Mouse (Mus musculus) C2C12 (cell line): ENCODE results near the gene Fchsd2. TPM values are rescaled to one million over a fixed set of nuclear protein-coding genes. Genes with fewer than 3 reads are reported as not detected.

Experiments used
- H3K27me3 ChIP-seq: one replicate; pipeline ENCODE4 v1.6.1; 2011; ENCODE audit not compliant: control insufficient read depth, insufficient read depth, insufficient read length
- H3K36me3 ChIP-seq: one replicate; pipeline ENCODE4 v1.6.1; 2011; ENCODE audit not compliant: control insufficient read depth, insufficient read depth
- H3K4me3 ChIP-seq: one replicate; pipeline ENCODE4 v1.5.1; 2011; ENCODE audit warnings: mild to moderate bottlenecking, control low read depth; ENCODE audit not compliant: poor library complexity, insufficient read depth, severe bottlenecking
- H3K79me2 ChIP-seq: one replicate; pipeline ENCODE4 v1.6.1; 2011; ENCODE audit not compliant: control insufficient read depth, insufficient read depth
- H3K79me3 ChIP-seq: one replicate; pipeline ENCODE4 v1.6.1; 2011; ENCODE audit warnings: low read depth, control low read depth
- H3ac ChIP-seq: one replicate; pipeline ENCODE3; 2011; ENCODE audit warnings: low read depth; ENCODE audit not compliant: control insufficient read depth, insufficient read length
- CEBPB ChIP-seq: IDR thresholded peaks from one replicate; pipeline ENCODE4 v1.6.1; 2011; ENCODE audit warnings: low read depth, mild to moderate bottlenecking, control low read depth, moderate library complexity
- CTCF ChIP-seq: IDR thresholded peaks from one replicate; pipeline ENCODE4 v1.5.1; 2011; ENCODE audit not compliant: control insufficient read depth, insufficient read depth, insufficient read length
- FOSL1 ChIP-seq: IDR thresholded peaks from one replicate; pipeline ENCODE4 v1.8.0; 2011; ENCODE audit warnings: mild to moderate bottlenecking, low read length; ENCODE audit not compliant: poor library complexity, insufficient read depth, severe bottlenecking
- MAX ChIP-seq: IDR thresholded peaks from one replicate; pipeline ENCODE4 v1.6.1; 2011; ENCODE audit warnings: mild to moderate bottlenecking, control low read depth
- MYOD1 ChIP-seq: IDR thresholded peaks from one replicate; pipeline ENCODE4 v1.6.1; 2011; ENCODE audit warnings: low read depth; ENCODE audit not compliant: control insufficient read depth, insufficient read length
- MYOG ChIP-seq: IDR thresholded peaks from one replicate; pipeline ENCODE4 v1.6.1; 2011; ENCODE audit not compliant: control insufficient read depth, insufficient read length; ENCODE audit errors: extremely low read depth
- USF1 ChIP-seq: IDR thresholded peaks from one replicate; pipeline ENCODE4 v1.6.1; 2011; ENCODE audit warnings: low read depth, mild to moderate bottlenecking, control low read depth, moderate library complexity
- polyA plus RNA-seq: library from polyadenylated mRNA; unstranded; fragments of >200 nt; fragmentation: generic; extraction: Trizol; gene quantifications from one replicate; pipeline ENCODE4 v1.2.1, GENCODE M21; 2012; ENCODE audit warnings: missing spikeins

Fchsd2 gene
- polyA plus RNA-seq, 1 experiment = 2.4 TPM

GRCm38 (mm10) chr7:101290401-101290800, 197.7 kb downstream of the Fchsd2 start:
- Histone ChIP-seq H3K79me2 (no peaks in the 10 kb centered on the region), H3K27me3 (no peaks in the 10 kb centered on the region), H3K4me3 (no peak overlapping the region), H3K36me3 (peaks cover 11% of the 10 kb centered on the region), H3K79me3 (no peaks in the 10 kb centered on the region), H3ac (no peak overlapping the region)
- TF ChIP-seq CTCF (no peak), MAX (no peak), MYOD1 (no peak)

GRCm38 (mm10) chr7:101291211-101291610, 198.5 kb downstream of the Fchsd2 start:
- TF ChIP-seq MYOD1 (no peak), USF1 (no peak), MYOG (no peak), CEBPB (no peak), MAX (no peak), FOSL1 (no peak), CTCF (no peak)
- Histone ChIP-seq H3K79me3 (no peaks in the 10 kb centered on the region), H3ac (no peak overlapping the region), H3K27me3 (no peaks in the 10 kb centered on the region), H3K36me3 (peaks cover 15% of the 10 kb centered on the region), H3K4me3 (no peak overlapping the region), H3K79me2 (no peaks in the 10 kb centered on the region)

- no peaks in the 10 kb centered on the region for H3K79me3 ChIP-seq
- no peaks in the 10 kb centered on the region for H3K79me2 ChIP-seq
- no peaks in the 10 kb centered on the region for H3K27me3 ChIP-seq
- no peak overlapping the region for H3ac ChIP-seq
- H3K4me3 ChIP-seq = no peak overlapping the region
- peaks cover 16% of the 10 kb centered on the region for H3K36me3 ChIP-seq
- TF ChIP-seq MYOG (no peak), CEBPB (no peak)
Observed at GRCm38 (mm10) chr7:101291641-101292040, 199.0 kb downstream of the Fchsd2 start.

- no peaks in the 10 kb centered on the region for H3K27me3 ChIP-seq
- TF ChIP-seq MAX = no peak
- TF ChIP-seq CEBPB = no peak
- no peak for TF ChIP-seq MYOG
- no peak for TF ChIP-seq FOSL1
- TF ChIP-seq CTCF = no peak
- no peak for TF ChIP-seq MYOD1
- no peak for TF ChIP-seq USF1
- H3K36me3 ChIP-seq = peaks cover 16% of the 10 kb centered on the region
Observed at GRCm38 (mm10) chr7:101292086-101292485, 199.4 kb downstream of the Fchsd2 start.

GRCm38 (mm10) chr7:101292696-101293095, 200.0 kb downstream of the Fchsd2 start:
- Histone ChIP-seq H3K4me3 (no peak overlapping the region), H3ac (no peak overlapping the region), H3K79me2 (no peaks in the 10 kb centered on the region), H3K27me3 (no peaks in the 10 kb centered on the region), H3K79me3 (no peaks in the 10 kb centered on the region), H3K36me3 (peaks cover 12% of the 10 kb centered on the region)
- TF ChIP-seq USF1 (no peak), CTCF (no peak), CEBPB (no peak), MYOG (no peak)

More at GRCm38 (mm10) chr7:101292086-101292485, 199.4 kb downstream of the Fchsd2 start:
- Histone ChIP-seq H3K79me2 (no peaks in the 10 kb centered on the region), H3K4me3 (no peak overlapping the region), H3ac (no peak overlapping the region), H3K79me3 (no peaks in the 10 kb centered on the region)

GRCm38 (mm10) chr7:101293138-101293537, 200.5 kb downstream of the Fchsd2 start:
- no peaks in the 10 kb centered on the region for H3K79me2 ChIP-seq
- H3K79me3 ChIP-seq = no peaks in the 10 kb centered on the region
- no peak overlapping the region for H3ac ChIP-seq
- no peaks in the 10 kb centered on the region for H3K27me3 ChIP-seq
- no peak for TF ChIP-seq USF1
- TF ChIP-seq CEBPB = no peak
- no peak for TF ChIP-seq FOSL1
- TF ChIP-seq MAX = no peak
- TF ChIP-seq CTCF = no peak
- no peak for TF ChIP-seq MYOG
- peaks cover 12% of the 10 kb centered on the region for H3K36me3 ChIP-seq
- no peak overlapping the region for H3K4me3 ChIP-seq

GRCm38 (mm10) chr7:101293611-101294010, 200.9 kb downstream of the Fchsd2 start:
- Histone ChIP-seq H3K79me2 (no peaks in the 10 kb centered on the region), H3K36me3 (peaks cover 12% of the 10 kb centered on the region), H3ac (no peak overlapping the region), H3K4me3 (no peak overlapping the region), H3K79me3 (no peaks in the 10 kb centered on the region), H3K27me3 (no peaks in the 10 kb centered on the region)
- TF ChIP-seq CTCF = no peak
- no peak for TF ChIP-seq MYOD1
- no peak for TF ChIP-seq USF1
- TF ChIP-seq CEBPB = no peak
- TF ChIP-seq MYOG = no peak
- no peak for TF ChIP-seq MAX
- no peak for TF ChIP-seq FOSL1
